Mouse (Mus musculus): Measurements from ENCODE around the gene Vmn1r159. TPM values are rescaled to one million over a fixed set of nuclear protein-coding genes. Genes with fewer than 3 reads are reported as not detected.

Vmn1r159 gene
- polyA plus RNA-seq (2012; fragmentation: generic; extraction: Trizol) = not detected

GRCm38 (mm10) chr7:22843505-22843904 lies at the start of gene Vmn1r159:
Vmn1r159 (minus strand) TSS chr7:22843605.

GRCm38 (mm10) chr7:22870924-22871323 lies 27.5 kb upstream of the Vmn1r159 start, which contains the start of gene Vmn1r160:
Vmn1r160 (plus strand) TSS chr7:22871224.

Other genes starting within 250 kb of the Vmn1r159 start
- gene Vmn1r155, start 185.6 kb downstream of the Vmn1r159 start, polyA plus RNA-seq (2012; fragmentation: generic; extraction: Trizol) = not detected
- not detected for gene Gm8693, start 151.3 kb downstream of the Vmn1r159 start, polyA plus RNA-seq (2012; fragmentation: generic; extraction: Trizol)
- gene Gm4567, start 123.9 kb downstream of the Vmn1r159 start, polyA plus RNA-seq (2012; fragmentation: generic; extraction: Trizol) = not detected
- gene Vmn1r157, start 81.9 kb downstream of the Vmn1r159 start, polyA plus RNA-seq (2012; fragmentation: generic; extraction: Trizol) = not detected
- not detected for gene Vmn1r158, start 52.8 kb downstream of the Vmn1r159 start, polyA plus RNA-seq (2012; fragmentation: generic; extraction: Trizol)
- gene Vmn1r160, start 27.6 kb upstream of the Vmn1r159 start, polyA plus RNA-seq (2012; fragmentation: generic; extraction: Trizol) = not detected
- not detected for gene Gm4214, start 141.1 kb upstream of the Vmn1r159 start, polyA plus RNA-seq (2012; fragmentation: generic; extraction: Trizol)
- gene Gm4216, start 176.3 kb upstream of the Vmn1r159 start, polyA plus RNA-seq (2012; fragmentation: generic; extraction: Trizol) = not detected
- not detected for gene Vmn1r163, start 211.9 kb upstream of the Vmn1r159 start, polyA plus RNA-seq (2012; fragmentation: generic; extraction: Trizol)
- gene Gm8720, start 223.9 kb upstream of the Vmn1r159 start, polyA plus RNA-seq (2012; fragmentation: generic; extraction: Trizol) = not detected